In genomic region chr6:129608372-129608771, GRCm38 (mm10) we compare ENCODE assay signal across 29 mouse cellular contexts. TPM values are rescaled to one million over a fixed set of nuclear protein-coding genes. Genes with fewer than 3 reads are reported as not detected.
DNase-seq lines count a peak whose midpoint lies in the region; ATAC-seq lines count a peak whose summit lies in the region.
"Had no signal": no experiment of that assay in that cellular context is flagged by ENCODE, and none has a peak within 500 bp of the region (broad histone marks: within the 10 kb centered on the region; RNA-seq: fewer than 3 reads in every experiment).

No protein-coding gene starts in this region.

- H3K9ac ChIP-seq in neural tube, embryonic 15.5 days (replicated peaks) = no peak overlapping the region
- H3K9ac ChIP-seq: forebrain, postnatal 0 days; hindbrain, embryonic 14.5 days; neural tube, embryonic 13.5 days had no signal

- no peak overlapping the region for H3K27ac ChIP-seq in neural tube, embryonic 15.5 days (replicated peaks)
- H3K27ac ChIP-seq: forebrain, embryonic 10.5 days; hindbrain, embryonic 14.5 days; kidney, postnatal 0 days; neural tube, embryonic 13.5 days had no signal

- no peak overlapping the region for H3K4me3 ChIP-seq in neural tube, embryonic 15.5 days (replicated peaks)
- H3K4me3 ChIP-seq: forebrain, embryonic 10.5 days; neural tube, embryonic 13.5 days had no signal

- peak; percentile 98 for ATAC-seq in common myeloid progenitor, adult 5-6 weeks (replicated peaks; ENCODE audit: low read depth, poor library complexity, severe bottlenecking)
- no peak for ATAC-seq in neural tube, embryonic 15.5 days (ENCODE audit: low FRiP score)
- ATAC-seq: forebrain, postnatal 0 days; intestine, postnatal 0 days had no signal

- no peak overlapping the region for H3K4me2 ChIP-seq in neural tube, embryonic 15.5 days
- H3K4me2 ChIP-seq: heart, embryonic 11.5 days; hindbrain, embryonic 14.5 days; midbrain, embryonic 11.5 days; neural tube, embryonic 13.5 days had no signal

- no peaks in the 10 kb centered on the region for H3K36me3 ChIP-seq in neural tube, embryonic 15.5 days
- H3K36me3 ChIP-seq: forebrain, embryonic 10.5 days; G1E; neural tube, embryonic 13.5 days had no signal

- H3K9me3 ChIP-seq in neural tube, embryonic 15.5 days (replicated peaks) = no peaks in the 10 kb centered on the region
- H3K9me3 ChIP-seq: forebrain, embryonic 10.5 days; G1E; neural tube, embryonic 13.5 days had no signal

- no peaks in the 10 kb centered on the region for H3K27me3 ChIP-seq in neural tube, embryonic 15.5 days (replicated peaks)
- H3K27me3 ChIP-seq: neural tube, embryonic 13.5 days had no signal

- intact Hi-C loops in left cerebral cortex, postnatal 4 days (cut with DNase I) = no loop called here

- H3K4me1 ChIP-seq in neural tube, embryonic 15.5 days = no peaks in the 10 kb centered on the region
- H3K4me1 ChIP-seq: forebrain, embryonic 10.5 days; neural tube, embryonic 13.5 days had no signal

- peak; percentile 39 to 49 for DNase-seq in spleen, postnatal 36 days (ENCODE audit: low spot score in 2 of 2)
- no peak for DNase-seq in spleen, postnatal 14 days (ENCODE audit: low spot score in 2 of 2)
- peak; percentile 37 for DNase-seq in CD4-positive, CD25-positive, alpha-beta regulatory T cell, adult 2 months (ENCODE audit: low read depth, low spot score)
- peak; percentile 67 for DNase-seq in naive thymus-derived CD4-positive, alpha-beta T cell, adult 2 months (ENCODE audit: low read depth)
- no peak for DNase-seq in left cerebral cortex, postnatal 4 days
- no peak for DNase-seq in liver
- DNase-seq: adrenal gland, postnatal 36 days; cerebellum, adult 2 months; cerebellum, postnatal 36 days; forebrain, postnatal 0 days; heart, postnatal 10 days; lung, adult 2 months; lung, postnatal 4 days; right cerebral cortex, postnatal 14 days had no signal

RNA-seq across cellular contexts. Expression of gene Klrk1, which starts 15.3 kb away (rescaled TPM):
- total RNA-seq in common myeloid progenitor, adult 5-6 weeks (2017) = 2.5 and 2.6 TPM in 2 replicates
- not detected for total RNA-seq in left cerebral cortex, postnatal 4 days (2021)
- 0.20 and 1.5 TPM in 2 replicates for polyA plus RNA-seq in neural tube, embryonic 15.5 days (2015; fragmentation: Nextera tagmentation; extraction: Ambion mirVana)
- total RNA-seq: forebrain, postnatal 0 days; gastrocnemius, postnatal 4 days; heart, postnatal 10 days; layer of hippocampus, adult 18-20 months; left cerebral cortex, postnatal 25 days had no signal
- polyA plus RNA-seq: C2C12; cerebellum, adult 2 months; forebrain, postnatal 0 days; G1E; heart, embryonic 11.5 days had no signal

RNA-seq across cellular contexts. Expression of gene Klrd1, which starts 16.8 kb away (rescaled TPM):
- total RNA-seq in common myeloid progenitor, adult 5-6 weeks (2017) = 2.8 and 7.4 TPM in 2 replicates
- total RNA-seq in left cerebral cortex, postnatal 4 days (2021) = not detected
- 2.3 TPM in 1 of 2 replicates, not detected in the other for polyA plus RNA-seq in neural tube, embryonic 15.5 days (2015; fragmentation: Nextera tagmentation; extraction: Ambion mirVana)
- total RNA-seq: adrenal gland, postnatal 36 days; forebrain, postnatal 0 days; G1E; gastrocnemius, postnatal 4 days; heart, postnatal 10 days; layer of hippocampus, adult 18-20 months; left cerebral cortex, postnatal 25 days had no signal
- polyA plus RNA-seq: C2C12; cerebellum, adult 2 months; forebrain, embryonic 10.5 days; forebrain, postnatal 0 days; G1E; heart, embryonic 11.5 days; hindbrain, embryonic 14.5 days; midbrain, embryonic 11.5 days; neural tube, embryonic 13.5 days had no signal

RNA-seq across cellular contexts. Expression of gene Klre1, which starts 30.7 kb away (rescaled TPM):
- total RNA-seq in common myeloid progenitor, adult 5-6 weeks (2017) = 2.0 TPM in 1 of 2 replicates, not detected in the other
- total RNA-seq in left cerebral cortex, postnatal 4 days (2021) = not detected
- 0.10 TPM in 1 of 2 replicates, not detected in the other for polyA plus RNA-seq in neural tube, embryonic 15.5 days (2015; fragmentation: Nextera tagmentation; extraction: Ambion mirVana)
- total RNA-seq: forebrain, postnatal 0 days; gastrocnemius, postnatal 4 days; heart, postnatal 10 days; layer of hippocampus, adult 18-20 months; left cerebral cortex, postnatal 25 days had no signal
- polyA plus RNA-seq: C2C12; cerebellum, adult 2 months; forebrain, embryonic 10.5 days; forebrain, postnatal 0 days; G1E; heart, embryonic 11.5 days; hindbrain, embryonic 14.5 days; intestine, postnatal 0 days; kidney, postnatal 0 days; midbrain, embryonic 11.5 days; neural tube, embryonic 13.5 days had no signal

RNA-seq across cellular contexts. Expression of gene Klrc3, which starts 34.8 kb away (rescaled TPM):
- not detected in 2 replicates for total RNA-seq in common myeloid progenitor, adult 5-6 weeks (2017)
- not detected for total RNA-seq in left cerebral cortex, postnatal 4 days (2021)
- polyA plus RNA-seq in neural tube, embryonic 15.5 days (2015; fragmentation: Nextera tagmentation; extraction: Ambion mirVana) = not detected in 2 replicates
- total RNA-seq: adrenal gland, postnatal 36 days; forebrain, postnatal 0 days; gastrocnemius, postnatal 4 days; heart, postnatal 10 days; layer of hippocampus, adult 18-20 months; left cerebral cortex, postnatal 25 days; liver, adult 2 months had no signal
- polyA plus RNA-seq: C2C12; cerebellum, adult 2 months; forebrain, embryonic 10.5 days; forebrain, postnatal 0 days; G1E; heart, embryonic 11.5 days; hindbrain, embryonic 14.5 days; intestine, postnatal 0 days; kidney, postnatal 0 days; liver, adult 2 months; midbrain, embryonic 11.5 days; neural tube, embryonic 13.5 days had no signal

RNA-seq across cellular contexts. Expression of gene Klrc2, which starts 52.1 kb away (rescaled TPM):
- total RNA-seq in common myeloid progenitor, adult 5-6 weeks (2017) = not detected in 2 replicates
- not detected for total RNA-seq in left cerebral cortex, postnatal 4 days (2021)
- 0.46 TPM in 1 of 2 replicates, not detected in the other for polyA plus RNA-seq in neural tube, embryonic 15.5 days (2015; fragmentation: Nextera tagmentation; extraction: Ambion mirVana)
- total RNA-seq: adrenal gland, postnatal 36 days; forebrain, postnatal 0 days; gastrocnemius, postnatal 4 days; heart, postnatal 10 days; layer of hippocampus, adult 18-20 months; left cerebral cortex, postnatal 25 days had no signal
- polyA plus RNA-seq: C2C12; cerebellum, adult 2 months; forebrain, embryonic 10.5 days; forebrain, postnatal 0 days; G1E; heart, embryonic 11.5 days; hindbrain, embryonic 14.5 days; kidney, postnatal 0 days; liver, adult 2 months; midbrain, embryonic 11.5 days; neural tube, embryonic 13.5 days had no signal

Comparison
In these comparisons a context has a peak if more than half of its experiments do, and no peak if none do; other contexts are left out.
1. DNase-seq: peak in spleen, postnatal 36 days (2 of 2), CD4-positive, CD25-positive, alpha-beta regulatory T cell, adult 2 months (single experiment) and naive thymus-derived CD4-positive, alpha-beta T cell, adult 2 months (single experiment); none in spleen, postnatal 14 days (0 of 2), left cerebral cortex, postnatal 4 days (single experiment) and liver (single experiment).